ENCODE assay signal across 25 mouse cellular contexts in genomic region chr16:91524206-91524605, GRCm38 (mm10). TPM values are rescaled to one million over a fixed set of nuclear protein-coding genes. Genes with fewer than 3 reads are reported as not detected.
DNase-seq lines count a peak whose midpoint lies in the region; ATAC-seq and TF ChIP-seq lines count a peak whose summit lies in the region.
"Had no signal": no experiment of that assay in that cellular context is flagged by ENCODE, and none has a peak within 500 bp of the region (broad histone marks: within the 10 kb centered on the region; RNA-seq: fewer than 3 reads in every experiment).

No protein-coding gene starts in this region.

- H3K27ac ChIP-seq in midbrain, embryonic 11.5 days (ENCODE audit: low read depth, low read length), result no peak overlapping the region
- no peak overlapping the region for H3K27ac ChIP-seq in midbrain, postnatal 0 days (ENCODE audit: low read depth, low read length)
- H3K27ac ChIP-seq in bone marrow, adult 2 months (ENCODE audit: control insufficient read depth, insufficient read depth, low read depth, low read length, poor library complexity), result peak overlapping the region; percentile 64
- H3K27ac ChIP-seq in bone marrow macrophage, adult 2 months (ENCODE audit: insufficient read depth, low read depth, low read length), result peak overlapping the region; percentile 96
- H3K27ac ChIP-seq: embryonic facial prominence, embryonic 12.5 days; embryonic facial prominence, embryonic 15.5 days; gastrocnemius, adult 2 months; heart, adult 2 months; heart, embryonic 10.5 days; heart, embryonic 13.5 days; hindbrain, embryonic 12.5 days; hindbrain, embryonic 15.5 days had no signal

- TF ChIP-seq CTCF in midbrain, postnatal 0 days (IDR thresholded peaks at IDR 0.05), result no peak
- TF ChIP-seq CTCF in bone marrow, adult 2 months (IDR thresholded peaks at IDR 0.05; ENCODE audit: control insufficient read depth, insufficient read depth, low read length), result no peak
- TF ChIP-seq CTCF in bone marrow macrophage, adult 2 months (IDR thresholded peaks at IDR 0.05; ENCODE audit: low read depth, low read length), result no peak

- no peak for ATAC-seq in midbrain, embryonic 11.5 days (ENCODE audit: low FRiP score)
- ATAC-seq in midbrain, postnatal 0 days (ENCODE audit: low FRiP score), result no peak
- no peak for ATAC-seq in cerebellum, adult (ENCODE audit: insufficient number of reproducible peaks, low FRiP score, low TSS enrichment)
- ATAC-seq: CD4-positive, CD25-positive, alpha-beta regulatory T cell, adult 4 months; forebrain, embryonic 14.5 days; forebrain, postnatal 0 days had no signal

- no peaks in the 10 kb centered on the region; the same call in 1 of the 2 replicates for H3K9me3 ChIP-seq in midbrain, embryonic 11.5 days (ENCODE audit: control insufficient read depth, low read length)
- no peaks in the 10 kb centered on the region for H3K9me3 ChIP-seq in midbrain, postnatal 0 days (ENCODE audit: low read length)
- H3K9me3 ChIP-seq: embryonic facial prominence, embryonic 12.5 days; embryonic facial prominence, embryonic 15.5 days; heart, embryonic 10.5 days; heart, embryonic 13.5 days; hindbrain, embryonic 12.5 days; hindbrain, embryonic 15.5 days had no signal

- no peak overlapping the region for H3K4me2 ChIP-seq in midbrain, embryonic 11.5 days
- no peak overlapping the region for H3K4me2 ChIP-seq in midbrain, postnatal 0 days (ENCODE audit: low read depth, low read length, poor library complexity, severe bottlenecking)
- H3K4me2 ChIP-seq: embryonic facial prominence, embryonic 12.5 days; embryonic facial prominence, embryonic 15.5 days; heart, embryonic 13.5 days; hindbrain, embryonic 12.5 days; hindbrain, embryonic 15.5 days had no signal

- WGBS in midbrain, embryonic 11.5 days, result 80% methylated on average over 5 of the region's 5 CpGs
- WGBS in midbrain, postnatal 0 days, result 89% methylated on average over 5 of the region's 5 CpGs
- 18% methylated on average over 5 of the region's 5 CpGs for WGBS in bone marrow, adult 2 months

- no peaks in the 10 kb centered on the region for H3K27me3 ChIP-seq in midbrain, embryonic 11.5 days (ENCODE audit: control insufficient read depth, insufficient read depth, low read length)
- no peaks in the 10 kb centered on the region for H3K27me3 ChIP-seq in midbrain, postnatal 0 days (ENCODE audit: insufficient read depth, low read length)
- H3K27me3 ChIP-seq: embryonic facial prominence, embryonic 12.5 days; embryonic facial prominence, embryonic 15.5 days; heart, embryonic 13.5 days; hindbrain, embryonic 12.5 days; hindbrain, embryonic 15.5 days had no signal

- no peak overlapping the region for H3K9ac ChIP-seq in midbrain, embryonic 11.5 days (ENCODE audit: low read length)
- no peak overlapping the region for H3K9ac ChIP-seq in midbrain, postnatal 0 days (replicated peaks; ENCODE audit: low read length, poor library complexity, severe bottlenecking)
- H3K9ac ChIP-seq: embryonic facial prominence, embryonic 12.5 days; embryonic facial prominence, embryonic 15.5 days; forebrain, postnatal 0 days; heart, embryonic 13.5 days; hindbrain, embryonic 12.5 days; hindbrain, embryonic 15.5 days had no signal

- no peak overlapping the region for H3K4me3 ChIP-seq in midbrain, embryonic 11.5 days (ENCODE audit: low read depth, low read length)
- no peak overlapping the region for H3K4me3 ChIP-seq in midbrain, postnatal 0 days (ENCODE audit: low read depth, low read length)
- no peak overlapping the region for H3K4me3 ChIP-seq in bone marrow, adult 2 months (replicated peaks; ENCODE audit: control insufficient read depth, low read depth, low read length)
- no peak overlapping the region for H3K4me3 ChIP-seq in bone marrow macrophage, adult 2 months (ENCODE audit: insufficient read depth, low read length)
- H3K4me3 ChIP-seq: embryonic facial prominence, embryonic 12.5 days; embryonic facial prominence, embryonic 15.5 days; gastrocnemius, adult 2 months; heart, adult 2 months; heart, embryonic 10.5 days; heart, embryonic 13.5 days; hindbrain, embryonic 12.5 days; hindbrain, embryonic 15.5 days had no signal

- peak; percentile 57 for DNase-seq in midbrain, embryonic 11.5 days (ENCODE audit: low spot score, missing footprints)
- no peak for DNase-seq in midbrain, postnatal 0 days (ENCODE audit: low spot score)
- DNase-seq in gastrocnemius, postnatal 4 days (ENCODE audit: low spot score in 2 of 2), result no peak
- DNase-seq: adrenal gland, adult 2 months; adrenal gland, postnatal 14 days; cerebellum, adult 11 months; cerebellum, adult 2 months; cerebellum, adult 9-11 months; cerebellum, postnatal 25 days; forebrain, postnatal 0 days; gastrocnemius, adult 2 months; gastrocnemius, postnatal 14 days; heart, adult 2 months; heart, postnatal 14 days had no signal

- H3K4me1 ChIP-seq in midbrain, embryonic 11.5 days (ENCODE audit: control insufficient read depth, insufficient read depth, low read length), result no peaks in the 10 kb centered on the region
- no peaks in the 10 kb centered on the region for H3K4me1 ChIP-seq in midbrain, postnatal 0 days (ENCODE audit: insufficient read depth, low read length)
- peaks cover 10% of the 10 kb centered on the region for H3K4me1 ChIP-seq in bone marrow, adult 2 months (ENCODE audit: control insufficient read depth, insufficient read depth, low read length)
- H3K4me1 ChIP-seq in bone marrow macrophage, adult 2 months (ENCODE audit: control insufficient read depth, insufficient read depth, low read length), result peaks cover 54% of the 10 kb centered on the region
- H3K4me1 ChIP-seq: embryonic facial prominence, embryonic 12.5 days; embryonic facial prominence, embryonic 15.5 days; hindbrain, embryonic 12.5 days; hindbrain, embryonic 15.5 days had no signal

- no peaks in the 10 kb centered on the region for H3K36me3 ChIP-seq in midbrain, embryonic 11.5 days (ENCODE audit: control insufficient read depth, insufficient read depth, low read length)
- no peaks in the 10 kb centered on the region for H3K36me3 ChIP-seq in midbrain, postnatal 0 days (ENCODE audit: insufficient read depth, low read length)
- H3K36me3 ChIP-seq: embryonic facial prominence, embryonic 12.5 days; embryonic facial prominence, embryonic 15.5 days; heart, embryonic 10.5 days; heart, embryonic 13.5 days; hindbrain, embryonic 12.5 days; hindbrain, embryonic 15.5 days had no signal

- TF ChIP-seq POLR2A in bone marrow, adult 2 months (IDR thresholded peaks at IDR 0.05; ENCODE audit: borderline replicate concordance, control insufficient read depth, low read depth, low read length), result no peak
- no peak for TF ChIP-seq POLR2A in bone marrow macrophage, adult 2 months (IDR thresholded peaks at IDR 0.05; ENCODE audit: borderline replicate concordance, low read depth, low read length)

RNA-seq across cellular contexts. Expression of gene Ifngr2, which starts 22.7 kb away (rescaled TPM):
- polyA plus RNA-seq in midbrain, embryonic 11.5 days (2014; fragmentation: Nextera tagmentation; extraction: Ambion mirVana), result 33.1 and 34.8 TPM in 2 replicates
- total RNA-seq in midbrain, postnatal 0 days (2014; rRNA removed), result 59.3 and 75.1 TPM in 2 replicates
- 140 and 141 TPM in 2 replicates for polyA plus RNA-seq in midbrain, postnatal 0 days (2015; fragmentation: Nextera tagmentation; extraction: Ambion mirVana)
- 11.1 and 27.7 TPM in 2 replicates for polyA plus RNA-seq in bone marrow, adult 2 months (2011; ENCODE audit: insufficient read depth, insufficient read length, low replicate concordance, missing spikeins)
- polyA plus RNA-seq in bone marrow macrophage, adult 2 months (2012; ENCODE audit: insufficient read depth, insufficient read length, missing spikeins), result 193 and 222 TPM in 2 replicates
- total RNA-seq in gastrocnemius, postnatal 4 days (2021), result 10 to 100 TPM; 47.9 to 52.5 TPM

RNA-seq across cellular contexts. Expression of gene Ifnar1, which starts 39.2 kb away (rescaled TPM):
- 49.9 and 53.8 TPM in 2 replicates for polyA plus RNA-seq in midbrain, embryonic 11.5 days (2014; fragmentation: Nextera tagmentation; extraction: Ambion mirVana)
- 61.1 and 78.9 TPM in 2 replicates for total RNA-seq in midbrain, postnatal 0 days (2014; rRNA removed)
- polyA plus RNA-seq in midbrain, postnatal 0 days (2015; fragmentation: Nextera tagmentation; extraction: Ambion mirVana), result 30.9 and 32.4 TPM in 2 replicates
- 10.3 and 15.9 TPM in 2 replicates for polyA plus RNA-seq in bone marrow, adult 2 months (2011; ENCODE audit: insufficient read depth, insufficient read length, low replicate concordance, missing spikeins)
- 89.1 and 92.5 TPM in 2 replicates for polyA plus RNA-seq in bone marrow macrophage, adult 2 months (2012; ENCODE audit: insufficient read depth, insufficient read length, missing spikeins)
- total RNA-seq in gastrocnemius, postnatal 4 days (2021), result 10 to 100 TPM; 61.8 to 63.4 TPM

Comparison
In these comparisons a context has a peak if more than half of its experiments do, and no peak if none do; other contexts are left out.
1. H3K27ac ChIP-seq: peak in bone marrow, adult 2 months (single experiment) and bone marrow macrophage, adult 2 months (single experiment); none in midbrain, embryonic 11.5 days (single experiment) and midbrain, postnatal 0 days (single experiment).